Mouse (Mus musculus): ENCODE measurements at regions not wholly inside any gene's neighbourhood (a gene's known extent, or its start where the extent isn't known, plus 50 kb on each side); places are given as distances from the start of the nearest gene placed in this dataset.
A peak's percentile ranks its signal among the peaks of the same experiment; 100 is the strongest.

- H3K27ac ChIP-seq (ENCODE audit: insufficient read depth, low read depth, low read length), result no peak overlapping the region
- WGBS, result 4% methylated on average over 3 of the region's 3 CpGs
- H3K4me3 ChIP-seq (ENCODE audit: insufficient read depth, low read depth, low read length), result no peak overlapping the region
- TF ChIP-seq POLR2A (IDR thresholded peaks at IDR 0.05; ENCODE audit: insufficient read depth, low read depth, low read length) (no peak), CTCF (IDR thresholded peaks at IDR 0.05; ENCODE audit: insufficient read depth, low read depth, low read length) (no peak)
- peaks cover 12% of the 10 kb centered on the region for H3K4me1 ChIP-seq (ENCODE audit: control insufficient read depth, insufficient read depth, low read length)
These were observed 53.4 kb upstream of the Jun start for GRCm38 (mm10) chr4:95105424-95105823.

- peak overlapping the region; percentile 6; the same call in 1 of the 2 replicates for H3K4me3 ChIP-seq (ENCODE audit: insufficient read depth, low read depth, low read length)
- 36% methylated on average over 16 of the region's 16 CpGs for whole genome bisulfite sequencing
- TF ChIP-seq CTCF (IDR thresholded peaks at IDR 0.05; ENCODE audit: insufficient read depth, low read depth, low read length), result no peak
- TF ChIP-seq POLR2A (IDR thresholded peaks at IDR 0.05; ENCODE audit: insufficient read depth, low read depth, low read length), result no peak
- H3K27ac ChIP-seq (ENCODE audit: insufficient read depth, low read depth, low read length), result no peak overlapping the region
- H3K4me1 ChIP-seq (ENCODE audit: control insufficient read depth, insufficient read depth, low read length), result peaks cover 12% of the 10 kb centered on the region
These were observed 54.1 kb upstream of the Jun start for GRCm38 (mm10) chr4:95105926-95106622.

DNA sequence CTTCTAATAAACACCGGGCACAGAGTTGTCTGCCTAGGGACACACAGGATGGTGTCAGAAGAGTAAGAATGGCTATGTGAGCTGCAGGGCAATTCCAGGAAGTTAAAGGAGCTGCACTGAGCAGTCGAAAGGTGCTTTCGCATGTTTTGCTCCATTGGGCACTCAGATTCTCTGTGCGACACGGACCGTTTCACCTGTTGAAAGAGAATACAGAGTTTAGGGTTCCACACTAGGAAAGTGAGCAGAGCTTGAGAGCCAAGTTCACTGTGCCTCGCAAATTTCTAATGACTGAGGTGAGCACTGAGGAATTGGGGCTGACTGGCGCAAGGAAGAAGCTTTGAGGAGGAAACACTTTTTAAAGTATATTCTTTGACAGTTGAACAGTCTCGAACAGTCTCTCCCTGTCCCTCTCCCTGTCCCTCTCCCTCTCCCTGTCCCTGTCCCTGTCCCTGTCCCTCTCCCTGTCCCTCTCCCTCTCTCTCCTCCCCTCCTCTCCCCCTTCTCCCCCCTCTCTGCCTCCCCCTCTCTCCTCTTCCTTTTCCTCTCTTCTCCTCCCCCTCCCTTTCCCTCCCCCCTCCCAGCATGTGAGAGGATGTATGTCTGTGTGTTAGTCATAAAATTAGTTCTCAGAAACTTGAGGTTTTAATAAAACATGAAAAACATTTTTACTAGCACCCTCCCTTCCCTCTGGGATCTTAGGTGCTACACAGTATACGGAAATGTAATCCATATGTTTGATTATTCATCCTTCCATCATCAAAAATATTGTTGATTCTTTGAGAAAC lies 55.1 kb upstream of the Jun start:
- Histone ChIP-seq H3K4me1 (ENCODE audit: control insufficient read depth, insufficient read depth, low read length) (peaks cover 12% of the 10 kb centered on the region), H3K27ac (ENCODE audit: insufficient read depth, low read depth, low read length) (no peak overlapping the region), H3K4me3 (ENCODE audit: insufficient read depth, low read depth, low read length) (no peak overlapping the region)
- TF ChIP-seq CTCF (IDR thresholded peaks at IDR 0.05; ENCODE audit: insufficient read depth, low read depth, low read length) (no peak), POLR2A (IDR thresholded peaks at IDR 0.05; ENCODE audit: insufficient read depth, low read depth, low read length) (no peak)
- WGBS, result 92% methylated on average over 10 of the region's 10 CpGs

DNA sequence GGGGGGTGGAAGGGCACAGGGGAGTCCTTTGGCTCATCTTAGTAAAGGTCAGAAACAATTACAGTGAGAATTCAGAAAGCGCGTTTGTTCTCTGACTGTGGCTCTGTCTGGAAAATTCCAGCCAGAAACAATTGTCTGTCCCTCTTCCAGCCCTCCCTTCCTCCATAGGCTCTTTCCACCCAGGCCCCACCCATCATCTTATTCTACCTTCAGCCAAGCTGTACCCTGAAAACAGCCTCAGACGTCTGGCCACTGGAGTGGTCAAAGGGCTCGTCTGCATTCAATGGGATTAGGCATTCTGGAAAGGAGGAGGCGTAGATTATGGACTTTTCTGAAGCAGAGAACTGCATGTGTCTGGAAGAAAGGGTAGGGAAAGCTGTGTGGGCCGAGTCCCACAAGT lies 56.8 kb upstream of the Jun start:
- 71% methylated on average over 6 of the region's 6 CpGs for WGBS
- Histone ChIP-seq H3K4me1 (ENCODE audit: control insufficient read depth, insufficient read depth, low read length) (peaks cover 12% of the 10 kb centered on the region), H3K4me3 (ENCODE audit: insufficient read depth, low read depth, low read length) (no peak overlapping the region), H3K27ac (ENCODE audit: insufficient read depth, low read depth, low read length) (no peak overlapping the region)
- no peak for TF ChIP-seq CTCF (IDR thresholded peaks at IDR 0.05; ENCODE audit: insufficient read depth, low read depth, low read length)
- TF ChIP-seq POLR2A (IDR thresholded peaks at IDR 0.05; ENCODE audit: insufficient read depth, low read depth, low read length), result no peak

- TF ChIP-seq CTCF (IDR thresholded peaks at IDR 0.05; ENCODE audit: insufficient read depth, low read depth, low read length) (no peak), POLR2A (IDR thresholded peaks at IDR 0.05; ENCODE audit: insufficient read depth, low read depth, low read length) (no peak)
- no peak overlapping the region for H3K27ac ChIP-seq (ENCODE audit: insufficient read depth, low read depth, low read length)
- H3K4me3 ChIP-seq (ENCODE audit: insufficient read depth, low read depth, low read length), result no peak overlapping the region
- H3K4me1 ChIP-seq (ENCODE audit: control insufficient read depth, insufficient read depth, low read length), result peaks cover 7% of the 10 kb centered on the region
- WGBS, result 97% methylated on average over 8 of the region's 8 CpGs
These were observed 58.8 kb upstream of the Jun start for GRCm38 (mm10) chr4:95110828-95111227.

DNA sequence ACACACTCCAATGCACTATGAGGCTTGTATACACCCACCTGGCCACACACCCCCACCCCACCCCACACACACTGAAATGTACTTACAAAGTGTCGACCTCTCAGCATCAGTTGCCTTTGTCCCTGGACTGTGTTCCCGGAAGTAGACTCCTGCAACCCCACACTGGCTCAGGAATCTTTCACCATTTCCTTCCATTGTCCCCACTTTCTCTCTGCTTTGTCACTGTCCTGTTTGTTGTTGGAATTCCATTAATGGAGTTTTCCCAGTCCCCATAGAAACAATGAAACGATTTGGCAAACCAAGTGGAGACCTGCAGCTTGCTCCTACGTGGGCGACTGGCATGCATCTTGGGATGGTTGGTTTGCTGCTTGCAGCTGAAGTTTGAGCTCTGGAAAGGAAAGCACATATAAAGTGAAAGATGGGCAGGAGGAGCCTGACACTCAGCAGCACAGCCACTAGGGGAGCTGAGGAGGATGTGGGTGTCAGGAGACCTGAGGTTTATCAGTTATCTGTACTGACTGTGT lies 65.2 kb upstream of the Jun start:
- 40% methylated on average over 5 of the region's 5 CpGs for WGBS
- Histone ChIP-seq H3K4me3 (ENCODE audit: insufficient read depth, low read depth, low read length) (no peak overlapping the region), H3K4me1 (ENCODE audit: control insufficient read depth, insufficient read depth, low read length) (no peaks in the 10 kb centered on the region), H3K27ac (ENCODE audit: insufficient read depth, low read depth, low read length) (no peak overlapping the region)
- TF ChIP-seq POLR2A (IDR thresholded peaks at IDR 0.05; ENCODE audit: insufficient read depth, low read depth, low read length), result no peak
- no peak for TF ChIP-seq CTCF (IDR thresholded peaks at IDR 0.05; ENCODE audit: insufficient read depth, low read depth, low read length)

DNA sequence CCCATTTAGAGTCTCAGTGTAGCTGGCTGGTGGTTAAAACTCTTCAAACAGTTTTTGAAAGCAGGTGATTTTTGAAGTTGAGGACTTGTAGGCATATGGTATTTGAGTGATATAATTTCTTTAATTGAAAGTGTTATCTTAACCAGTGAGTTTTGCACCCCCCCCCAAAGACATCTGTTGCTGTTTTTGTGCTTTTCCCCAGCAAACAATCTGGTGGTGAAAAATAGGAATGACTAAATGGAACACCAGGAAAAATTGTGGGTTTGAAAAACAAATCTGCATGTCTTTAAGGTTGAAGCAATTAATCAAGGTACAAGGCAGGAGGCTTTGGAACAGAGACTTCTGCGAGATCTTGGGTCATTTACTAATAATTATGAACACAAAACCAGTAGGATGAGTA lies 68.9 kb upstream of the Jun start:
- Histone ChIP-seq H3K27ac (ENCODE audit: insufficient read depth, low read depth, low read length) (no peak overlapping the region), H3K4me3 (ENCODE audit: insufficient read depth, low read depth, low read length) (no peak overlapping the region), H3K4me1 (ENCODE audit: control insufficient read depth, insufficient read depth, low read length) (no peaks in the 10 kb centered on the region)
- WGBS, result 95% methylated on average over 1 of the region's 1 CpGs
- no peak for TF ChIP-seq POLR2A (IDR thresholded peaks at IDR 0.05; ENCODE audit: insufficient read depth, low read depth, low read length)
- no peak for TF ChIP-seq CTCF (IDR thresholded peaks at IDR 0.05; ENCODE audit: insufficient read depth, low read depth, low read length)

DNA sequence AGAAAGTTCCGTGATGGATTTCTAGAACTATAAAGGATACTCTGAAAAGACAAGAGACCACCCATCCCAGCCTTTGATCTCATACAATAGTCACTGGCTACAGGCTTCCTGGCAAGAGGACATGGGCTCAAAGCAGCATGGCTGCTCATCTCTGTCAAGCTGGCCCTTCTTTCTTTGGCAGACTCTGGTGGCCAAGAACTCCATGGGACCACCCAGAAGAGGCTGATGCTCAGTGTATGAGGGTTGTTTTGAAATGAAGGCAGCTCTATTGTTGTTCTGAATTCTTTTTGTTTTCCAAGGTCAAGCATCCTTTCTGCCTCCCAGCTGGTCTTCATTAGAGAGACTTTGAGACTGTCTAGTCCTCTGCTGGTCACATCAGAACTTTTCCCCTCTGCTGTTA lies 73.3 kb upstream of the Jun start:
- 95% methylated on average over 1 of the region's 1 CpGs for WGBS
- TF ChIP-seq CTCF (IDR thresholded peaks at IDR 0.05; ENCODE audit: insufficient read depth, low read depth, low read length) (no peak), POLR2A (IDR thresholded peaks at IDR 0.05; ENCODE audit: insufficient read depth, low read depth, low read length) (no peak)
- Histone ChIP-seq H3K27ac (ENCODE audit: insufficient read depth, low read depth, low read length) (no peak overlapping the region), H3K4me3 (ENCODE audit: insufficient read depth, low read depth, low read length) (no peak overlapping the region), H3K4me1 (ENCODE audit: control insufficient read depth, insufficient read depth, low read length) (no peaks in the 10 kb centered on the region)

GRCm38 (mm10) chr4:95127970-95128369 lies 75.9 kb upstream of the Jun start:
- H3K4me1 ChIP-seq (ENCODE audit: control insufficient read depth, insufficient read depth, low read length), result no peaks in the 10 kb centered on the region
- no peak for TF ChIP-seq POLR2A (IDR thresholded peaks at IDR 0.05; ENCODE audit: insufficient read depth, low read depth, low read length)
- H3K4me3 ChIP-seq (ENCODE audit: insufficient read depth, low read depth, low read length), result no peak overlapping the region
- H3K27ac ChIP-seq (ENCODE audit: insufficient read depth, low read depth, low read length), result no peak overlapping the region
- 87% methylated on average over 2 of the region's 2 CpGs for WGBS

Measured in olfactory bulb, adult 2 months (tissue).